Mouse (Mus musculus): ENCODE measurements around the gene Zfp488. TPM values are rescaled to one million over a fixed set of nuclear protein-coding genes. Genes with fewer than 3 reads are reported as not detected.
A peak's percentile ranks its signal among the peaks of the same experiment; 100 is the strongest.

Zfp488 gene
- polyA plus RNA-seq, 1 experiment from 2014 or later: 0.50 TPM

DNA sequence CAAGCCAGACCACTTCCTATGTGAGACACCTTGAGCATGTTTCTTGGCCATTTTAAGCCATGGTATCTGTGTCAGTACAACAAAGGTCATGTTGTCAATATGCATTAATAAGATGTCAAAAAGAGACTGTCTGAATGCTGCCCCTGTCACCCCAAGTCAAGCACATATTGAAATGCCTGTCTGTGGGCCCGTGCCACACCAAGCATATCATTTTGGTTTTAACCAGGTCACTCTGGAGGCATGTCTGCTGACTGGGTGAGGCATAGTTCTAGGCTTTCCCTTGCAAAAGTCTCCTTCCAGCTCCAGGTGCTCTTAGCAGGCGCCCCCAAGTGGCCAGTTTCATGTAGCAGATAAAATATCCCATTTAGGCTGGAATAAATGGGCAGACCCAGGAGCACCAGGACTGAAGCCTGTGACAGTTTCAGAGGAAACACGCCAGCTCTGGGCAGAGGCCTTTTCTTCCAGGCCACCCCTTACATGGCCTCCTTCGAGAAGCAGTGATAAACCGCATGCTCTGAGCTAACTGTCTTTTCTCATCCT lies 44.7 kb downstream of the Zfp488 start:
- no peak overlapping the region for H3K4me3 ChIP-seq (ENCODE audit: low read depth, low read length)
- H3K4me2 ChIP-seq (ENCODE audit: low read length): no peak overlapping the region
- ATAC-seq (replicated peaks; ENCODE audit: low FRiP score, low TSS enrichment, low read depth) (no peak), DNase-seq (ENCODE audit: low spot score) (peak; percentile 73)
- H3K9ac ChIP-seq (ENCODE audit: low read length): no peak overlapping the region
- no peak overlapping the region for H3K27ac ChIP-seq (ENCODE audit: low read depth)
- H3K4me1 ChIP-seq (replicated peaks; ENCODE audit: control insufficient read depth, insufficient read depth, low read length): no peaks in the 10 kb centered on the region
- peaks cover 26% of the 10 kb centered on the region for H3K27me3 ChIP-seq (replicated peaks; ENCODE audit: control insufficient read depth, insufficient read depth, low read length)
- WGBS: 34% methylated on average over 5 of the region's 5 CpGs
- no peaks in the 10 kb centered on the region for H3K36me3 ChIP-seq (ENCODE audit: control insufficient read depth, insufficient read depth, low read length)
- no peaks in the 10 kb centered on the region for H3K9me3 ChIP-seq (ENCODE audit: control insufficient read depth, low read length)

DNA sequence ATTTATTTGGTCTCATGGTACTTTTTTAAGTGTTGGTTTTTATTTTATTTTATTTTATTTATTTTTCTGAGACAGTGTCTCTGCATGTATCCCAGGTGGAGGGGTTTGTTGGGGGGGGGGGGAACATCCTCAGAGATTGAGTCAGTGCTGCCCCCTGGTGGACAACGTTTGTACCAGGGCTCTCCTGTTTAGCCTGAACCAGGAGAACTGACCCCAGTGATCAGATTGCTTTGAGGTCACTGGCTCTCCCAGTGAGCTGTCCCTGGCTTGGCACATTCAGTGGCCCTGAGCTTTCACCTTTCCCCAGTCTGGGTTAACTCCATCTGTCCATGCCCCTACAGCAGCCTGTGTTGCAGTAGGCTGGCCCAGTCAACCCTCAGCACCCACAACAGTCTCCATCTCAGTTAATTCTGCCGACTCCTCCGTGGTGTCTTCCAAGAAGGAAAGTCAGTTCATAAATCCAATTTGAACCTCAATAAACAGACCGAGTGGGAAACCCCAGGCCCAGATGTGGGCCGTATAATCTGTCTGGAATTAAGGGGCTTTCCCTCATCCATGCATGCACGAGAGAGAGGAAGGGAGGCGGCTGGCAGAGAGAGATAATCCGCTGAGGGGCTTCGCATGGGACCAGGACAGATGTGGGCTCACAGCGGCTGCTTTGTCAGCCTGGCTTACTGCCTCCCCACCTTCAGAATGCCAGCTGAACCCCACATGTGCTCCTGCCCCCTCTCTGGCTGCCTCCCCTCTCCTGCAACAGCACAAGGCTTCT lies 45.4 kb downstream of the Zfp488 start:
- no peak overlapping the region for H3K4me2 ChIP-seq (ENCODE audit: low read length)
- ATAC-seq (replicated peaks; ENCODE audit: low FRiP score, low TSS enrichment, low read depth) (0 out of 2 replicates have a peak, but pooled peaks have one; percentile 20), DNase-seq (ENCODE audit: low spot score) (peak; percentile 82)
- H3K4me1 ChIP-seq (replicated peaks; ENCODE audit: control insufficient read depth, insufficient read depth, low read length): no peaks in the 10 kb centered on the region
- H3K36me3 ChIP-seq (ENCODE audit: control insufficient read depth, insufficient read depth, low read length): no peaks in the 10 kb centered on the region
- no peak overlapping the region for H3K9ac ChIP-seq (ENCODE audit: low read length)
- 65% methylated on average over 10 of the region's 10 CpGs for WGBS
- H3K27ac ChIP-seq (ENCODE audit: low read depth): no peak overlapping the region
- peaks cover 26% of the 10 kb centered on the region for H3K27me3 ChIP-seq (replicated peaks; ENCODE audit: control insufficient read depth, insufficient read depth, low read length)
- no peak overlapping the region for H3K4me3 ChIP-seq (ENCODE audit: low read depth, low read length)
- H3K9me3 ChIP-seq (ENCODE audit: control insufficient read depth, low read length): no peaks in the 10 kb centered on the region

DNA sequence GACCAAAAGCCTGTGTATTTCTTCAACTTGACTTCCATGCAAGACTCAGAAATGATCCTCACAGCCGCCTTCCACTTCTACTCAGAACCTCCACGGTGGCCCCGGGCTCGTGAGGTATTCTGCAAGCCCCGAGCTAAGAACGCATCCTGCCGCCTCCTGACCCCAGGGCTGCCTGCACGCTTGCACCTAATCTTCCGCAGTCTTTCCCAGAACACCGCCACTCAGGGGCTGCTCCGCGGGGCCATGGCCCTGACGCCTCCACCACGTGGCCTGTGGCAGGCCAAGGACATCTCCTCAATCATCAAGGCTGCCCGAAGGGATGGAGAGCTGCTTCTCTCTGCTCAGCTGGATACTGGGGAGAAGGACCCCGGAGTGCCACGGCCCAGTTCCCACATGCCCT lies 46.7 kb downstream of the Zfp488 start:
- no peak overlapping the region for H3K27ac ChIP-seq (ENCODE audit: low read depth)
- no peaks in the 10 kb centered on the region for H3K9me3 ChIP-seq (ENCODE audit: control insufficient read depth, low read length)
- no peak for ATAC-seq (replicated peaks; ENCODE audit: low FRiP score, low TSS enrichment, low read depth)
- 44% methylated on average over 17 of the region's 17 CpGs for WGBS
- no peaks in the 10 kb centered on the region for H3K4me1 ChIP-seq (replicated peaks; ENCODE audit: control insufficient read depth, insufficient read depth, low read length)
- no peak for DNase-seq (ENCODE audit: low spot score)
- no peak overlapping the region for H3K4me3 ChIP-seq (ENCODE audit: low read depth, low read length)
- H3K4me2 ChIP-seq (ENCODE audit: low read length): no peak overlapping the region
- H3K9ac ChIP-seq (ENCODE audit: low read length): no peak overlapping the region
- H3K27me3 ChIP-seq (replicated peaks; ENCODE audit: control insufficient read depth, insufficient read depth, low read length): peaks cover 26% of the 10 kb centered on the region
- no peaks in the 10 kb centered on the region for H3K36me3 ChIP-seq (ENCODE audit: control insufficient read depth, insufficient read depth, low read length)

DNA sequence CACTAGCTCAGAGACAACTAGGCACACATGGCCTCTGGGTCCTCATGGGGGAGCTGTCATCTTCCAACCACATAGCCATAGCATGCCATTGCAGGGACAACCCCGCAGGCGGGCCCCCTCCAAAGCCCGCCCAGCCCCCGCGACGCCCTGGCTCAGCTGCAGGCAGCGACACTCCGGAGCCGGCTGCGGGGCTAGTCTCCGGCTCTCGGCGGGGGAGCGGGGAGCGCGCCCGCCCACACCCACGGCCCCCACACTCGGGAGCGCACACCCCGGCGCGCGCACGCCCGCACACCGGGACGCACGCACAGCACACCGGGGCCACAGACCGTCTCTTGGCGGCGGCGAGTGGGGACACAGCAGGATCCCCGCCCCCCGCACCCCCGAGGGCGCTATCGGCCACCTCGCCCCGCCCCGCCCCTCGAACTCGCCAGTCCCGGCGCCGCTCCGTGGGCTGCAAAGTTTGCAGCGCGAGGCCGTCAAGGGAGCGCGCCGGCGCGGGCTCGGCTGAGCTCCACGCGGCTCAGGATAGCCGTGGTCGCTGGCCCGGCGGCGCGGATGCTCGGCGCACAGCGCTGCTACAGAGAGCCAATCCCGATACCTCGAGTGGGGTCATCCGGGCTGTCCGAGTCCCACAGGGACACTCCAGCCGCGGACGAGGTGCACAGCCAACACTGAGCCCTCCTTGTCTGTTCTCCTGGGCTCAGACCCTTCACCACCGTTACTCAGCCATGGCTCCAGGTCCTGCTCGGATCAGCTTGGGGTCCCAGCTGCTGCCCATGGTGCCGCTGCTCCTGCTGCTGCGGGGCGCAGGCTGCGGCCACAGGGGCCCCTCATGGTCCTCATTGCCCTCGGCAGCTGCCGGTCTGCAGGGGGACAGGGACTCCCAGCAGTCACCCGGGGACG lies 55.1 kb downstream of the Zfp488 start, which contains the start of gene Gdf10:
Gene Gdf10, plus strand, starts transcription at position 420 of the 903 bp plus-strand sequence.
- peak within 1 kb of the TSS; percentile 43 for H3K9ac ChIP-seq (ENCODE audit: low read length)
- H3K27me3 ChIP-seq (replicated peaks; ENCODE audit: control insufficient read depth, insufficient read depth, low read length): peaks cover 67% of the 10 kb centered on the region
- H3K4me2 ChIP-seq (ENCODE audit: low read length): peak within 1 kb of the TSS; percentile 96
- peak; percentile 83 for ATAC-seq (replicated peaks; ENCODE audit: low FRiP score, low TSS enrichment, low read depth)
- no peaks in the 10 kb centered on the region for H3K36me3 ChIP-seq (ENCODE audit: control insufficient read depth, insufficient read depth, low read length)
- H3K9me3 ChIP-seq (ENCODE audit: control insufficient read depth, low read length): no peaks in the 10 kb centered on the region
- peak; percentile 76 for DNase-seq (ENCODE audit: low spot score)
- WGBS: under 1% methylated on average over 68 of the region's 85 CpGs
- H3K27ac ChIP-seq (ENCODE audit: low read depth): no peak within 1 kb of the TSS
- H3K4me3 ChIP-seq (ENCODE audit: low read depth, low read length): peak within 1 kb of the TSS; percentile 38
- peaks cover 3% of the 10 kb centered on the region; the same call in 1 of the 2 replicates for H3K4me1 ChIP-seq (replicated peaks; ENCODE audit: control insufficient read depth, insufficient read depth, low read length)

DNA sequence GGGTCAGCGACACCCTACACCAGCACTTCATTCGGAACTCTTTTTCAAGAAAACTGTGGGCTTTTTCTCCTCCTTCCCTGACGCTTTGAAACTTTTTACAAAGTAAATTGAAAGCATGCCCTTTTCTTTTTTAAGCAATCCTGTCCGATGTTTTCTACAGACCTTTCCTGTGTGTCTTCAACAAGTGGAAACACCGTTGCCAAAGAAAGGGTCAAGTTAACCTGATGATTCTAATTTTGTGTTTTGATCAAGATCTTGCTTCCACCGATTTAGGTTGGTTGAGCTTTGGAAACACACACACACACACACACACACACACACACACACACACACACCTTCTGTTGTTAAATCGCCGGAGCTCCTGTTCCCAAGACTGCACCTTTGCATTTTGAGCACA lies 55.8 kb downstream of the Zfp488 start:
- Histone ChIP-seq H3K27me3 (replicated peaks; ENCODE audit: control insufficient read depth, insufficient read depth, low read length) (peaks cover 67% of the 10 kb centered on the region), H3K27ac (ENCODE audit: low read depth) (no peak overlapping the region), H3K9me3 (ENCODE audit: control insufficient read depth, low read length) (no peaks in the 10 kb centered on the region), H3K4me3 (ENCODE audit: low read depth, low read length) (peak overlapping the region; percentile 38), H3K9ac (ENCODE audit: low read length) (no peak overlapping the region), H3K36me3 (ENCODE audit: control insufficient read depth, insufficient read depth, low read length) (no peaks in the 10 kb centered on the region), H3K4me2 (ENCODE audit: low read length) (peak overlapping the region; percentile 96), H3K4me1 (replicated peaks; ENCODE audit: control insufficient read depth, insufficient read depth, low read length) (peaks cover 3% of the 10 kb centered on the region; the same call in 1 of the 2 replicates)
- ATAC-seq (replicated peaks; ENCODE audit: low FRiP score, low TSS enrichment, low read depth) (no peak), DNase-seq (ENCODE audit: low spot score) (no peak)
- WGBS: 19% methylated on average over 8 of the region's 8 CpGs

DNA sequence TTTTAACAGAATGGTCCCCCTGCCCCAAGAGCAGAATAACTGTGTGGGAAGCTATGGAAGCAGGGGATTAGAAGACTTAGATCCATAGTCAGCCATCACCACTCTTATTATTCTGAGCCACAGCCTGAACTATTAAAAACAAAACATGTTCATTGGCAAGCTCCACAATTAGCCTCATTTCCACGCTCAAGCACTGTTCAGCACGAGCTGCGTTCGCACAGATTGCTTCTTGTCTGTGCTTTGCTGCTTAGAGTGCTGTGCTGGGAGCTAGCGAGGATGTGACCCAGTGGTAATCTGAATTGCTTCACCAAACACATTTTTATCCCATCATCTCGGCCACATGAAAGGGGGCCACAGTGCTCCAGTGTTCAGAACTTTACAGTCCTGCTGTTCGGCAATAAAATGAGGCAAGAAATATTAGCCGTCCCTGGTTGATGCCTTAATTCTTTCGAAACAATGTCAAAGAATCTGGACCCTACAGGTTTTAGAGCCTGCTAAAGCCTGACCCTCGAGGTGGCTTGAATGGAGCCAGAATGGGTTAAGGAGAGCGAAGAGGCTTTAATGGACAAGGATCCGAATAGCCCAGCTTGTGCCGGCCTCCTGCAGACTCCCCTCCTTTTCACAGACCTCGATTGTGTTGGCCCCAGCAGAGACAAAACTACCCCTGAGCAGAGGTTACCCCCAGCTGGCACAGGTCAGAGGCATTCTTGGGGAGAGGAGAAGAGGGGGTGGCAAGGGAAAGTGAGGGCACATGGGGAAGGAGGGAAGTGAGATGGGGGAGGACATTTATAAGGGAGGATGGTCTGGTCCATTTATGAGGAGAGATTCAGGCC lies 57.6 kb downstream of the Zfp488 start:
- H3K9me3 ChIP-seq (ENCODE audit: control insufficient read depth, low read length): no peaks in the 10 kb centered on the region
- H3K4me1 ChIP-seq (replicated peaks; ENCODE audit: control insufficient read depth, insufficient read depth, low read length): peaks cover 3% of the 10 kb centered on the region; the same call in 1 of the 2 replicates
- 54% methylated on average over 14 of the region's 14 CpGs for whole genome bisulfite sequencing
- H3K27me3 ChIP-seq (replicated peaks; ENCODE audit: control insufficient read depth, insufficient read depth, low read length): peaks cover 64% of the 10 kb centered on the region
- no peak overlapping the region for H3K9ac ChIP-seq (ENCODE audit: low read length)
- no peak for DNase-seq (ENCODE audit: low spot score)
- H3K36me3 ChIP-seq (ENCODE audit: control insufficient read depth, insufficient read depth, low read length): no peaks in the 10 kb centered on the region
- no peak overlapping the region for H3K4me2 ChIP-seq (ENCODE audit: low read length)
- H3K27ac ChIP-seq (ENCODE audit: low read depth): no peak overlapping the region
- no peak overlapping the region for H3K4me3 ChIP-seq (ENCODE audit: low read depth, low read length)
- no peak for ATAC-seq (replicated peaks; ENCODE audit: low FRiP score, low TSS enrichment, low read depth)

Measured in intestine, embryonic 14.5 days (tissue).